Mouse (Mus musculus) brain, embryonic 14.5 days (tissue): Measurements from ENCODE around the gene Cnot2. TPM values are rescaled to one million over a fixed set of nuclear protein-coding genes. Genes with fewer than 3 reads are reported as not detected.

Experiments
- DNase-seq: peaks from one replicate; pipeline ENCODE4 v3.0.0-alpha.2; 2011; ENCODE audit warnings: low read depth
- CTCF ChIP-seq: fragments of 200-500 bp; IDR thresholded peaks from 2 replicates; pipeline ENCODE4 v1.5.1; 2012; ENCODE audit warnings: inconsistent platforms, mild to moderate bottlenecking, moderate library complexity, borderline replicate concordance; ENCODE audit not compliant: insufficient read depth, insufficient read length; ENCODE audit errors: extremely low read depth
- POLR2A ChIP-seq: fragments of 200-500 bp; IDR thresholded peaks from 2 replicates; pipeline ENCODE4 v1.6.1; 2012; ENCODE audit warnings: mild to moderate bottlenecking, inconsistent platforms, borderline replicate concordance; ENCODE audit not compliant: poor library complexity, insufficient read depth, insufficient read length, severe bottlenecking; ENCODE audit errors: extremely low read depth
- polyA plus RNA-seq: library from polyadenylated mRNA; depleted of rRNA; stranded (reverse); fragments of >200 nt; gene quantifications from 2 replicates; pipeline ENCODE4 v1.2.3, GENCODE M21; 2012

The Cnot2 gene
- polyA plus RNA-seq, 1 experiment = 91.4 TPM

GRCm38 (mm10) chr10:116470306-116470925, 110.9 kb downstream of the Cnot2 start:
- DNase-seq = peak; percentile 36

DNA sequence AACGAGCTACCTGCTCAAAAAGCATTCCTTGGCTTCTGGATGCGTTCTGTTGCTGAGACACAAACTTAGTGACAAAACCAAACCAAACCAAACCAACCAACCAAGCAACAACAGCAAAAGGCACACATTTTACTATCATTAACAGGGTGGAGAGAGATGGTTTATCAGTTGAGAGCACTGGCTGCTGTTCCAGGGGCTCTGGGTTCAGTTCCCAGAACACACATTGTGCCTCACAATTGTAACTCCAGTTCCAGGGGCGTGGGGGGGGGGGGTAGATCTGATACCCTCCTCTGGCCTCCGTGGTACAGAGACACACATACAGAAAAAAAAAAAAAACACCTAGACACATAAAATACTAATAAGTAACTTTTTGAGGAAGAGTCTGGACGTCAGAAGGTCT, 113.2 kb downstream of the Cnot2 start:
- no peak for DNase-seq
- TF ChIP-seq POLR2A (no peak), CTCF (no peak)

More at GRCm38 (mm10) chr10:116470306-116470925, 110.9 kb downstream of the Cnot2 start:
- TF ChIP-seq CTCF (no peak), POLR2A (no peak)

- no peak for TF ChIP-seq POLR2A
- no peak for TF ChIP-seq CTCF
- no peak for DNase-seq
Observed at GRCm38 (mm10) chr10:116463753-116464345, 117.5 kb downstream of the Cnot2 start.

- no peak for TF ChIP-seq CTCF
- TF ChIP-seq POLR2A = no peak
- DNase-seq = peak; percentile 31
Observed at GRCm38 (mm10) chr10:116461443-116461842, 119.9 kb downstream of the Cnot2 start.

GRCm38 (mm10) chr10:116458786-116459185, 122.5 kb downstream of the Cnot2 start:
- DNase-seq = no peak
- TF ChIP-seq CTCF = no peak
- no peak for TF ChIP-seq POLR2A

DNA sequence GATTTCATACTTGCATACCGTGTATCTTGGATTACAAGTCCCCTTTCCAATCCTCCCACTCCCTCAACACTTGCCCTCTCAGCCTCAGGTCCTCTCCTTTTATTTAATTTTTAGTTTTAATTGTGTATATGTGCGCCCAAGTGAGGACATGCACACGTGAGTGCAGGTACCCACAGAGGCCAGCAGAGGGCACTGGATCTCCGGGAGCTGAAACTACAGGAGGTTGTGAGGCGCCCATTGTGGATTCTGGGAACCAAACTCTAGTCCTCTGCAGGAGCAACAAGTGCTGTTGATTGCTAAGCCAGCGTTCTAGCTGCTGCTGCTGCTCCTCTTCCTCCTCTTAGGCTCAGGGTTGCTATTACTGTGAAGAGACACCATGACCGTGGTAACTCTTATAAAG, 128.5 kb downstream of the Cnot2 start:
- TF ChIP-seq POLR2A (no peak), CTCF (peak; percentile 25; the same call in 1 of the 2 replicates)
- DNase-seq = no peak

DNA sequence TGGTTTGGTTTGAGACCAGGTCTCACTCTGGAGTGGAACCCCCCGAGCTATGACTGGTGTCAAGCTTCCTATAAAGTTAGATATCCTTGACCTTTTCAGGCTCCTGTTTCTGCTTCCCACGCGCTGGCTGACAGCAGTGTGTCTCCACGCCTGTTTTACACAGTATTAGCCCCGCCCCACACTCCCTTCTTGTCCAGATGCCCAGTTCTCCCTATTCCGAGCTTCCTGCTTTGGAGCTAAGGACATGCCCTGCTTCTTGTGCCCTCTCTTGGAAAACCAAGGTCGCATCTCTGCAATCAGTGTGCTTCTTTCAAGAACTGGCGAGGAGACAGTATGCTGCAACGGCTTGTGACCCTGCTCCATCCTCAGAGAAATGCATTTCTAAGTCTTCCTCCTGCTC, 130.7 kb downstream of the Cnot2 start:
- TF ChIP-seq POLR2A = no peak
- no peak for TF ChIP-seq CTCF

GRCm38 (mm10) chr10:116448166-116448565, 133.1 kb downstream of the Cnot2 start:
- DNase-seq = no peak
- TF ChIP-seq POLR2A = no peak

More for the DNA sequence above, 130.7 kb downstream of the Cnot2 start:
- DNase-seq = no peak

- no peak for DNase-seq
- no peak for TF ChIP-seq POLR2A
- no peak for TF ChIP-seq CTCF
Observed at GRCm38 (mm10) chr10:116447176-116447575, 134.1 kb downstream of the Cnot2 start.

GRCm38 (mm10) chr10:116446040-116446439, 135.3 kb downstream of the Cnot2 start:
- no peak for TF ChIP-seq CTCF
- TF ChIP-seq POLR2A = no peak

DNA sequence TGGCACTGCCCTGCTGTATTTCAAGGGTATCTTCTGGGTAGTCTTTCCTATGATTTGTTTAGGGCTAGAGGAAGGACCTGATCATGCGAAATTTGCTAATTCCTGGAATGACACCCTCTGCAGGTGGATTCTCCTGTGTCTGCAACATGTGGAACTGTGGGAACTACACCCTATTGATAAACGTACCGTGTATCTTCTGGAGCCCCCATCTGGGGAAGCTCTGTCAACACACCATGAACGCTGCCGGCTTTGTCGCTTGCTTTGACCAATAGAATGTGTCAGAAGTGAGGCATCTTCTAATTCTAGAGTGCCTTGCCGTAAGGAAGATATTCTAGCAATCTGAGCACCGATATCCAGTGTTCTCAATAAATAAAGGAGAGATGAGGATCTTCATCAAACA, 136.5 kb downstream of the Cnot2 start:
- TF ChIP-seq POLR2A (no peak), CTCF (no peak)
- DNase-seq = no peak

More at GRCm38 (mm10) chr10:116446040-116446439, 135.3 kb downstream of the Cnot2 start:
- DNase-seq = no peak

DNA sequence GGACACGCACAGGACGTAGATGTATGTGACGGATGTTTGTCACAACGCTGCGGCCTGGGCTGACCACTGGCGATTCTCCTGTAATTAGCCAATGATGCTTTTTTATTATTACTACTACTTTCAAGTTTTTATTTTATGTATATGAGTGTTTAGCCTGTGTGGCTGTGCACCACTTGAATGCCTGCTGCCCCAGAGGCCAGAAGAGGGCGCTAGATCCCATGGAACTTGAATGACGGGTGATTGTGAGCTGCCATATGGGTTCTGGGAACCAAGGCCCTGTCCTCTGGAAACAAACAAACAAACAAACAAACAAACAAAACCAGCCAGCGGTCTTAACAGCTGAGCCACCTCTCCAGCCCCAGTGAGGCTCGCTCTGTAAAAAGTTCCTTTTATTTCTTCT, 136.9 kb downstream of the Cnot2 start:
- TF ChIP-seq POLR2A = no peak
- no peak for TF ChIP-seq CTCF
- no peak for DNase-seq

GRCm38 (mm10) chr10:116440946-116441345, 140.4 kb downstream of the Cnot2 start:
- TF ChIP-seq CTCF = no peak
- DNase-seq = no peak

DNA sequence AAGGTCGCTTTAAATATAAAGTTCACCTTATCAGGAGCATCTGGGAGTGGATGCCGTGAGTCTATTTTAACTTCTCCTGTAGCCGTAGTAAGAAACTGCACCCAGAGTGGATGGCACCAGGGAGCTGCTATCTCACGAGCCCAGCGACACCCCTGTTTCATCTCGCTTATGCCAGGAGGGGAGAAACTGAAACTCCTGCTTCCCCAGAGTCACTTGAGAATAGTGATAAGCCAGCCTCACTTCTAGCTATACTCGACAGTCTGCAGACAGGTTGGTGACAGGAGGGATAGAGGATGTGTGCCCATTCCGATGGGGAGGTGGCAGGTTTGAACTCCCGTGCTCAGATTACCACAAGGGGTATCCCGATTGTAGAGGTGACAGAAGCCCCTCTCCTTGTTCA, 141.2 kb downstream of the Cnot2 start:
- DNase-seq = no peak
- TF ChIP-seq CTCF (no peak), POLR2A (no peak)
